Mouse (Mus musculus) lung, postnatal 14 days (tissue): Measurements from ENCODE around the gene Ndufa5.

Source experiments
- DNase-seq: peaks from one replicate; pipeline ENCODE4 v3.0.0; 2021

The Ndufa5 gene

DNA sequence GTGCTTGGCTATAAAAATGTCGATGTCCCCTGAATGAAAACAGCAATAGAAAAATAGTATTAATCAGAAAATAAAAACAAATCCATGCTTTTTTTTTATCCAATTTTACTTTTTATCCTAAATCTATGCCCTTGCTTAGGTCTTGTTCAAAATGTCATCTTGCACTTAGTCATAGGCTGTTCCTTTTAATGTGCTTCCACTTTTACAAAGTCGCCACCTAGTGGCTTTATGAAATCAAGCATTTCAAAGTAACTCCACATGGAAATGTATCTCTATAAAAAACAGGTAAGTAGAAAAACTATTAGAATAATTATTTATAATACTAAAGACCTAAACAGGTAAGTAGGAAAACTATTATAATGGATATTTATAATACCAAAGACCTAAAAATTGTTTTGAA, 11.6 kb downstream of the Ndufa5 start:
- no peak for DNase-seq

DNA sequence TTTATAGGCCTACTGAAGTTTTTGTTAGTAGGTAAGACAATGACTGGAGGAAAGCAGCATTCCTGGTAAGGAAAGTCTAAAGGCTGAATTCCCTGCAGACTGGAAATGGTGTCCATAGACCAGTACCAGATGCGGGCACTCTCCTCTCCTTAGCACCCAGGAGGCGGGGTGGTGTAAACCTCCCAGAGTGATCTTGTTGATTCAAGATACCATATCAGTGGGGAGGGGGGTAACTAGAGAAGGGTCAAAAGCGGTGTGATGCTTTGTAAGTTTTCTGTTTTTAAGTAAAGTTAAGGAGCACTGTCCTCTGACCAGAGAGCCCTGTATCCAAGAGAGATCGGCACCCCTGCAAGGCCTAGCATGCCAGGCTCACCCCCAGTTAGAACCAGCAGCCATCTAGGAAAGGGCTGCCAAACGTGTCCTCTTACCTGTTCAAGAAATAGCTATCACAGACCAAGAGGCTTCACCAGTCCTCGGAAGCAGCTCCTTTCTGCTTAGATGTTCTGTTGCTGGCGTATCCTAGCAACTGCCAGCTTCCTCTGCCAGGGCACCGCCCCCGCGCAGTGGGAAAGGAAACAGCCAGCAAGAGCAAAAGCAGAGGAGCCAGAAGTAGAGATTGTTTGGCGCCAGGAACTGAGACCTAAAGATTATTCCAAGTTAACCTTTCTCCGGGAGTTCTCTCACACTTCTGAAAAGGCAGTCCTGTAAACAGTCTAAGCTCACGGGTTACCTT, 13.1 kb downstream of the Ndufa5 start, which contains the start of gene Iqub:
Iqub (minus strand) TSS at position 516 of the 733 bp plus-strand sequence.
- peak; percentile 60 for DNase-seq

DNA sequence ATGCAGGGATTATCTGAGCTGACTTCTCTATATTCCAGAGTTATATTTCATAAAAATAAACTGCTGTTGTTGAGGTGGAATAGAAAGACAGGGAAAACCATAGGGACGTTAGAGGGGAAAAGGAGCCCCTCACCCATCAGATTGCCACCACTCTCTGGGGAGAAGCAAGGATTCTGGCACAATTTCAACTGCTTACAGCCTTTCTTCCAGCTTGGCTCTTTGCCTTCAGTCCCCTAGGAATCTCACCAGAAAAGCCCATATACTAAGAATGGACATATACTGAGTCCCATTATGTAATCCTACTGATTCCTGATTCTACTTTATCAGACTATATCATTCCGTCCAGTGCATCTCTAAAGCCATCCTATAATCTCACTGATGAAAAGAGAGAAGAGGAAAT, 23.7 kb downstream of the Ndufa5 start:
- DNase-seq, result no peak

DNA sequence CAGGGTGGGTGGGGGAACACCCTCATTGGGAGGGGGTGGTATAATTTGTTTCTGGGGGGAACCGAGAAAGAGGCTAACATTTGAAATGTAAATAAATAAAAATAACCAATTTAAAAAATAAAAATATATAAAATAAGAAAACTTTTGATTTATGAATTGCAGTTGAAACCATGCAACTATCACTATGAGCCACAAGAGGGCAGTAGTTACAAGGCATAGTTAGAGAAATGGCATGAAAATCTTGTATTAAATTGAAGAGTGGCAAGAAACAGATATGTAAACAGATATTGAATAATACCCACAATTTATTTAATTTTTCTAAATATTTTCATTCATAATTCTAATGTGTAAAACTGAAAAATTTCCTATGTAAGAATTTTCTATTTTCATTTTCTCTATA, 37.5 kb downstream of the Ndufa5 start:
- DNase-seq, result no peak

DNA sequence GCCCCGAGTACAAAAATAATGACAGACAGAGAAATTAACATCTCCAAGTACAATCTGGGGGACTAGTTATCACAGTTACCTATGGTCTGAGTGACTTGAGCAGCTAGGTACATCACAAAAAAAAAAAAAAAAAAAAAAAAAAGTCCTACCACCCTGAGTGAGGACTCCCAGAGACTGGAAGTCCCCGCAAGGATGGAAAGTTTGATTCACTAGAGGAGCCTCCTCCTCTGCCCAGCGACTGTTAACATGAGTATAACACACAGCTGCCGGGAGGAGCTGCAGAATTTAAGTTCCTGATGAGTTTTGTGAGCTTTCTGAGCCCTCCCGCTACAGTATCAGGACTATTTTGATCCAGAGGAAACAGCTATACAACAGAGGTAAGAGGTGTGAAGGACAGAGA, 41.3 kb downstream of the Ndufa5 start:
- no peak for DNase-seq

DNA sequence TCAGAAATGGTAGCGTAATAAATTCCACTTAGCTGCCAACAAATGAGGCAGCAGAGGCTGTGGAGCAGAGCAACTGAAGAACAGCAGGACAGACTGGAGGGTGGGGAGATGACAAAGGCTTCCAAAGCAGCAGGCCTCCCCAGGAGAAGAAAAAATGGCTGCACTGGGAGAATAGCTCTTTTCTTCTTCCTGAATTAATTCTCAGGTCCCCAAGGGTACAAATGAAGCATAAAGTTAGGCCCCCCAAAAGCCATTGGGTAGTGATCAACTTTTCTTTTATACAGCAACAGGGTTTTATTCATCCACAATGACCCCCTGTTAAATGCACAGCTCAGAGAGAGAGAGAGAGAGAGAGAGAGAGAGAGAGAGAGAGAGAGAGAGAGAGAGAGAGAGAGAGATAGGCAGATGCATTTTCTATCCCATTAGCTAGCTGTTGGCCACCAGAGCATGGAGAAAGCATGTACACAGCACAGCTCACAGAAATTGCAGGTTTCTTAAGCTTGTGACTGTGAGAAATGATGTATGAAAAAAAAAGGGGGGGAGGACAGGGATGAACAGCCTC, 57.2 kb downstream of the Ndufa5 start:
- DNase-seq, result no peak

DNA sequence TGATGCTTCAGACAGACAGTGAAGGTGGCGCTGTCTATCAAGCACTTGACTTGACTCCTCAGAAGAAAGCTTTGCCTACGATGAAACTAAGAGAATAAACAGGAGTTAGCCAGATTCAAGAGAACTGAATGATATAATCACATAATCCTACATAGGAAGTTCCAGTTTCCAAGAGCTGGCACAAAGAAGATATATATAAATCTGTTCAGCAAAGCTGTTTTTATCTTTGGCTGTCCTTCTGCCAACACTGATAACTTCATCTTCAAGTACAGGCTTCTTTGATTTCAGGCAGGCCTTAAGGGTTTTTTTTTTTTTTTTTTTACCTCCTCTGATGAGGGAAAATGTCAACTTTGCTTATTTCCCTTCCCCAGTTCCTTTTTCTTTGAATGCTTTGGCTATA, 57.7 kb downstream of the Ndufa5 start:
- no peak for DNase-seq
